Mouse (Mus musculus) urinary bladder, postnatal 4 days (tissue): Measurements from ENCODE around the gene Foxp2.

ENCODE experiments used
- DNase-seq, 2 experiments: peaks; one replicate each; pipeline ENCODE4 v3.0.0; 2021 to 2022; ENCODE audit warnings: low spot score in 2 of 2

Gene Foxp2

DNA sequence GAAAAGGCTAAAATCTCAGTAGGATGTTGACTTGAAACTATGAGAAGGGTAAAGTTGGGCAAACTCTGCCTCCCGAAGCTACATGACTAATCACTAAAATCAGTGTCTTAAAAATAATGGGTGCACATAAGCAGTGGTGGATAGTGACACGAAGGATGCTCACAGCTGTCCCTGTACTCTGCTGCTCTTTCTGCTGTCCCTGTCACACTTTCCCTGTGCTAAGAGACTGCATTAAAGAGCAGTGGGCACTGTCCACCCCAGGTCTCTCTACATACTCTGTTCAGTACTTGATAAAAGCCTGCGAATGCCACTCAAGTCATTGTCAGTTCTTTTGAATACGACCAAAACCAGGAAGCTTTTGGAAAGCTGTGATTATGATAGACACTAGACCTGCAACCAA is 469.7 kb downstream of the Foxp2 start:
- no peak for DNase-seq

DNA sequence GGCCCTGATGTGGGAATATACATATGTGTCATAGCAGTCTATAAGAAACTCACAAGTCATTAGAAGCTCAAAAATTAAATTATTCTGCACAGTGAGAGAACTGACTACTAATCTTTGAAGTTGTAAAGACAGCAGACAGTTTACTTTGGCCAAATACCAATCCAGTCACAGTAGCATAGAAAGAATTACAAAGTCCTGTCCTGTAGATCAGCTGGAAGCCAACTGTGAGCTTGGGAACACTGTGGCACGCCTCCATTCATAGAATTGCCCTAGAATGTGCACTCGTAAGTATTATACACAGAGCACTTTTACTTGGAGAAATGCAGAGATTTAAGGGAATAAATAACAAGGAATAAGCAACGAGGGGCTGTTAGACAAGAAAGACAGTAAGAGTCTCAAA is 472.5 kb downstream of the Foxp2 start:
- DNase-seq: no peak

DNA sequence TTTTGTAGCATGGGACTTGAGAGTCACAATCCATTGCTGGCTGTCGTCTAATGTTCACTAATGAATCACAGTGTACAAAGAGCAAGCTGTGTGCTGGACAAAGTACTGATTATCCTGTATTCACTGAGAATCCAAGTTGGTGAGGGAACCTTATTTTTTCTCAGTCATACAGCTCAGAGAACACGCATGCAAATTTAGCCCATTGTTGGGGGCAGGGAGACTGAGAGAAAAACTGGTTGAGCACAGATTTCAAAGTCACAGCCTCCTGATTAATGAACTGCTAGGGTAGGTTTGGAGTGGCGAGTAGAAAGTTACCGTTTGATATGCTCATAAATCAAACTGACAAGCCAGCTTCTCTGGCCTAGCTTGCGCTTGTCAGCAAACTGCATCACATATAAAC is 477.1 kb downstream of the Foxp2 start:
- no peak for DNase-seq

DNA sequence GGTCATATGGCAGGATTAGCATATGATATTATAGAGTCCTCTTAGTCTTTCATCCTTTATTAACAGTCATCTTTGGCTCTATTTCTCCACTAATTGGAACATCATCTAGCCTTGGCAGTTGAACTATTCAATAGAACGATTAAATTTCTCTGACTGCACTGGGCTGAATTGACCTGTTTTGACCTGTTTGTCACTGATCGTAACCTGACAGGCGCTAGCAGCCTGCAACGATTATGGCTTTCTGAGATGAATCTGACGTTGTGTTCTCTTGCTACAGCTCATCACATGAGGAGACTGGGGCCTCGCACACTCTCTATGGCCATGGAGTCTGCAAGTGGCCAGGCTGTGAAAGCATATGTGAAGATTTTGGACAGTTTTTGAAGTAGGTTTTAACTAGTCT is 495.3 kb downstream of the Foxp2 start:
- no peak for DNase-seq

DNA sequence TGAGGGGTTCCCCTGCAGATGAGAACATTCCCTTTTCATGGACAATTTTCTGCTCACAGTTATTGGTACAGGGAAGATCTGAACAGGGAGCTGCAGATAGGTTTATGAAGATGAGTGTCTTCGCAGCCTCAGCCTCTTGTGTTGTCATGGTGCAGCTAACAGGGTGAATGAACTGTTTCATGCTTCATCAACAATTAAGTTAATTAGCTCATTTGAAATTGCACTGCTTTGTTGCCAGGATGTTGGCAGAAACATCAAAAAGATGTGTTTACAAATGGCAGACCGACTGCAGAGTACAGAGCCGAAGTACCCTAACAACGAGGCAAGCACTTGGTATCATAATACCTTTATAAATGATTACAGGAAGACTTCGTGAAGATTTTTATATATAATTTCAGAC is 496.3 kb downstream of the Foxp2 start:
- DNase-seq: no peak

DNA sequence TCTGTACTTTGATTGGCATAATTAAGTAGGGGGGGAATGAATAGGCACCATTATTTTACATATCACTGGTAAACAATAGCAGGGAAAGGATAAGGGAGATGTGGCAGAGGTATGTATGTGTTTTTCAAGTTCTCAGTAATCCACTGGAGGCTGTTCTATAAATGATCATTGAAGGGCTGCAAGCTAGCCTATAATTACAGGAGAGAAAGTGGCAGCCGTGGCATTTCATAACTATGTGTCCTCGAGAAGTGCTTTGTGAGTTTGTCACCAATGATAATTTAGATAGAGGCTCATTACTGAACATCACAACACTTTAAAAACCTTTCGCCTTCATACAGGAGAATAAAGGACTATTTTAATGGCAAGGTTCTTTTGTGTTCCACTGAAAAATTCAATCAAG is 500.0 kb downstream of the Foxp2 start:
- no peak for DNase-seq

GRCm38 (mm10) chr6:15402026-15402425 is 500.9 kb downstream of the Foxp2 start:
- DNase-seq: no peak

DNA sequence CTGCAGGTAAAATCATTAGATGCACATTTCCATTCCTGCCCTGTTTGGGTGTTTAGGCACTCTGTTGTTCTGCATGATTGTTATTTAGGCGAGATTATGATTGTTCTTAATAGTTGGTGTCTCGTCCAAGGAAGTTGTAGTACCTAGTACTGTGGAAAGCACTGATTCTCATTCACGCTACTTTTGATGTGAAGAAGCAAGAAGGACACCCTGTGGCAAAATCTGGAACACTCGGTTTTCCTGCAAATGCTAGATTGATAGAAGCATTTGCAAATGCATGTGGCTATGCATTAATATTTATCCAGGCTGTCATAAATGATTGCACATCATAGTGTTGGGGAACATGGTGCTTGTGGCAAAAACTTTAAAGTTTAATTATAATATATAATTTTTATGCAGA is 514.0 kb downstream of the Foxp2 start:
- no peak for DNase-seq

DNA sequence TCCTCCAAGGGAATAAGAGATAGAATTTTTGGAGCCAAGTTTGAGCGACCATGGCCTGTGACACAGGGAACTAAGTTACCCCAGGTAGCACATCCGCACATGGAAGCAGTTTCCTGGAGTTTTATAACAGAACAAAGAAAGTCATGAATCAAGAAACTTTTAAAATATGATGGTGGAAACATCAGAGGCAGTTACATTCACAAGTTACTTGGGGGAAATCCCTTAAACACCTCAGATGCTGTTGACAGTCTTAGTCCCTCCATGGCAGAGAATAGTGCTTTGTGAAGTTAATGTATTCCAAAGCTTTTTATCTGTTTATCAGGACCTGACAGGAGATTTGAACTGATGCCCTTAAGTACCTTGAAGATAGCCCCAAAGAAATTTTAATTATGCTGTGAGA is 558.6 kb downstream of the Foxp2 start:
- no peak for DNase-seq

GRCm38 (mm10) chr6:15463390-15463789 is 562.2 kb downstream of the Foxp2 start:
- no peak for DNase-seq

GRCm38 (mm10) chr6:15465471-15465870 is 564.3 kb downstream of the Foxp2 start:
- DNase-seq: no peak

DNA sequence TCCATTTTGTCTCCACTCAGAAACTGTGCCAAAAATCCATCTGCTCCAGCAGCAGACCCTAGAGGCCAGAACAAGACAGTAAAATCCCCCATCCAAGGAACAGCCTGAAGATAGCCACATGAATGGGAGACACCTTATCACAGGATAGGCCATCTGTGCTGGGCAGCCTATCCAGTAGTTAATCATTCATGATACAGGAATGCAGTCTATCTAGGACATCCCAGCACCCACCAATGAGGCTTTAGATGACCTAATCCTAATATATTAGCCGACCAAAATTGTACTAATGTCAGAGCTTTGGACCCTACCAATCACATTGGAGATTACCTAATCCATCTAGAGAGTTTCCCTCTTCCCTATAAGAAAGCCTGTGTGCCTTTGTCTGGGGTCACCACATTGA is 565.5 kb downstream of the Foxp2 start:
- DNase-seq: no peak

- no peak for DNase-seq
These were observed 585.8 kb downstream of the Foxp2 start for GRCm38 (mm10) chr6:15486909-15487308.
